Mouse (Mus musculus) heart, adult 9 months (tissue): ENCODE measurements around the gene Pkd1l1.

ENCODE experiments used
- DNase-seq, 2 experiments: peaks; one replicate each; pipeline ENCODE4 v3.0.0; 2022; ENCODE audit warnings: low spot score in 2 of 2

Gene Pkd1l1

DNA sequence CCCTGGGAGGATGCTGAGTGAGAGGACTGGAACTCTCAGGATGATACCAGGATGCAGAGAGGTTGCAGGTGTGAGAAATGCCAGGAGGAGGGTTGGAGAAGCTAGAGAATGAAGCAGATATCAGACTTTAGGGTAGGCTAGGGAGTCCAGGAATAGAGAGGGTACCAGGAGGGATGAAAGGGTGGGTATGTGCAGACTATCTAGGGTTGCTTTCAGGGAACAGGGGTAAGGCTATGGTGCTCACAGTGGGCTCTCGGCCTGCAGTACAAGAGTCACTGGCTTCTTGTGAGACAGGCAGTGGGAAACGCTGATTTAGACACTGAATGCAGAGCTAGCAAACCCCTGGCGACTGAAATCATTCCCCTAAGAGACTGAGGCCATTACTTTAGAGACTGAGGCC lies at the start of gene Pkd1l1:
Gene Pkd1l1, minus strand, starts transcription at position 101 of the 400 bp plus-strand sequence.
- no peak for DNase-seq

DNA sequence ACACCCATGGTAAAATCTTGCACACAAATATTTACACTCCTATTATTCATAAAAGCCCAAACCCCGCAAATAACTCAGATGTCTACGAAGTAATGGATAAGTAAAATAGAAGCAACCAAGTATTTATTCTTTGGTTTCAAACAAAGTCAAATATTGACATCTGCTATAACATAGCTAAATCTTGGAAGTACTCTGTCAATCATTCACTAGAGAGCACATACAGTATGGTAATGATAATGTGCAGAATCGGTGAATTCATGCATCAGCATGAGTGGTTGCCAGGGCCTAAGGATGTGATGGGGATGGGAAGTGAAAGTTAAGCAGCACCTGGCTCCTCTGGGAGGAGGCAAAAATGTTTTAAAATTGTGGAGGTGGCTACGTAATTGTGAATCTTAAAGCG lies 47.1 kb upstream of the Pkd1l1 start:
- no peak for DNase-seq

DNA sequence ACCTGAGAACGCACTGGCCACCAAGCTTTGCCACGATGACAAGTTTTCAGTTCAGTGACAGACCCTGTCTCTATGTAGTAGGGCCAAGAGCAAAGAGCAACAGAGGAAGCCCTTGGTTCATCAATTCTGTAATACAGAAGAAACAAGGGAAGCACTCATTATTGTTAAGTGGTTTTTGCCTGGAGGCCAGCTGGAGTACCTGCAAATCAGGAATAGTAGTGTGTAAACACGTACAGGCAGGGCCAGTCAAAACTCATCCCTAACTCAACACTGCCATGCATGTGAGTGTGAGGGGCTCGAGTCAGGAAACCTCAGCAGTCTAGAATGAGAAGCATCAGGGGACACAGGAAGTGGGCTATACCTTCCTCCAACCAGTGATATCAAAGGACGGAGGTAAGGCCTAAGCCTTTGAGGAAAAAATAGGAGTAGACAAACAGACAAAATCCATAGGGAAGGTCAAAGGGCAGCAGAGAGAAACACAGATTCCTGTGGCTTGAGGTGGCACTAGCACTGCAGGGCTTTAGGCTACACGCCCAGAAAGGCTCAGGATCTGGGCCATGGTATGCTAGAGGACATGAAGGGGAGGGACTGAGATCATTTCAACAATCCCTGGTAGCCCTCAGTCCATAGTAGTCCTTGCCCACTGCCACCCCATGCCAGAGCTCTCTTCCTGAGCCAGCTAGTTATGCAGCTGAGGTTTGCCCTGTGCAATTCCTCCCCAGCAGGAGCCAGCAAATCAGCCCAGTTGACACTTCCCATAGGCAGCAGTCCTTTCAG lies 45.6 kb upstream of the Pkd1l1 start:
- DNase-seq = peak; percentile 5

DNA sequence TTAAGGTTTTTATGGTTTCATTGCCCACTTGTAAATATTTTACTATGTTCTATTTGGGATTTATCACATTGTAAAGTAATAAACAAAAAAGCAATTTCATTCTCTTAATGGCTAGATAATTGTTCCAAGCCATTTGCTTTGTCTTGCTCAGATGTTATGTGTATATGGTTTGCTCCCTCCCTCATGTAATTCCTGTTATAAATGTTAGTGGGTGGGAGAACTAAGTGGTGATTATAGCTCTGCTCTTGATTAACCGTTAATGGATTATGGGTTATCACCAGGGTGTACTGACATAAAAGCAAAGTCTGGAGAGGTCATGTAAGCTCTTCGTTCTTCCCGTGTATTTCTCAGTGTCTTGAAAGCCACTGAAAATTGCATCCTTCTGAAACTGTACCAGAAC lies 41.7 kb upstream of the Pkd1l1 start:
- no peak for DNase-seq

DNA sequence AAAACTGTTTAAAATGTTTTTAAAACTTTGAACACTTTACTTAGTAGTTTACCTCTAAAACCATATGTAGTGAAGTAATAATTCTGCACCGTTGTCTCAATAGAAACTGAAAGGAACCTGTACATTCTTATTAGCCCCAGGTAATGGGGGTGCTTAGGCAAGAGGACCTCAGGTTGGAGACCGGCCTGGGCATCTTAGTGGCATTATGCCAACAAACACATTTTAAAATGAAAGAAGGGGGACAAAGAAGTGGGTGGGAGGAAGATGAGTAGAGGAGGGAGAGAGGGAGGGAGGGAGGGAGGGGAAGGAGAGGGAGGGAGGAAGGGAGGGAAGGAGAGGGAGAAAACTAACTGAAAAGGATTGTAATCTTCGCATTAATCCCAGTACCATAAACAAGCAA lies 38.3 kb upstream of the Pkd1l1 start:
- no peak for DNase-seq

DNA sequence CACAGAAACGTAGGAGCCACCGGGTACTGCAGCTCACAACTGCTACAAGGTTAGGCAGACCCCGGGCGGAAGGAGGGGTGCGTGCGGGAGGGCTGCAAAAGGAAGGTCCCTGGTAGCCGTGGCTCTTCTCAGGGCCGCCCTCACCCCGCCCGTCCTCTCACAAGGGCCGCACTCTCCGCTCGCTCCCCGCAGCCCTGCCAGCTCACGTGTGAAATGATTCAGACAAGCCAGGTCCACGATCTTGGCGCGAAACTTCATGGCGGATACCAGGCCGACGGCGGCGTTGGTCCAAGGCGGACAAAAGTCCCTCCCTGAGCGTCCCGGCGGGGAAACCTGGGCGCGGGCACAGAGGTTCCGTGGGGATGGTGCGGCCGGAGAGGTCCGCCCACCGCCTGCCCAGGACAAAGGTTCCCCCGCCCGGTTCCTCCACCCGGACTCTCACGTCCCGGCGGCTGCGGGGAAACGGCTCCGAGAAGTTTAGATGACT lies 37.8 kb upstream of the Pkd1l1 start, which contains the start of gene Hus1:
Gene Hus1, minus strand, starts transcription at position 339 of the 487 bp plus-strand sequence.
- DNase-seq = peak; percentile 82 to 87

DNA sequence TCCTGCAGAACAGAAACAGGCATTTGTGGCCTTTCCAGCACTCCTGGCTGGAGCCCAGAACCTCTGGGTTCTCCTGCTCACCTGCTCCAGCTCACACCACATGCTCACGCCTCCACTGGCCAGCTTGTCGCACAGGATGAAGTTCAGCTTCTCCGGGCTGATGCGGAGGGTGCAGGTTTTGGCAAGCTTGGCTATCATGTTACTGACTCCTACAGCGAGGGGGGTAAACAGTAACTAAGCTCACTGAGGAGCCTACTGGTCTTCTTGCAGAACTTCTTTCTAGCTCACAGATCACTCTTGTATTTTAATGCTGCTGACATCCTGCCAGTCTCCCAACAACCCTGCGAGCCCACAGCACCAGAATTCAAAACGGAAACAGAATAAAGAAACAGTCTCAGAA lies 37.4 kb upstream of the Pkd1l1 start:
- peak in 1 of 2 experiments; percentile 26 for DNase-seq

DNA sequence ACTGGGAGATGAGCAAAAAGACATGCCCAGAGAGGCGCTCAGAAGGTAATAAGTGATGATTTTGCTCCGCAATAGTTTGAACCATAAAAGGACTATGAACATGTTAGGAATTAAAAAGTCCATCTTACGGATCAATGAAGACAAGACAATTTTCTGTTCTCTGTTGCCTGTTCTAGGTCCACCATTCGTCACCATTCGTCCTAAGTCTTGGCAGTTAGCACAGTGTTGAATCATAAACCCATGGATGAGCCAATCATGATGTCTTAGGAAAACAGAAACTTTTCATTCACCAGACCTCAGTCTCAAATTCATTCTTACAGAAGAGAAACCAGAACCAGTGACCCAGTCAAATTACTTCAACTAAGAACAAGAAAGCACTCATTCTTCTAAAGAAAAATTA lies 35.7 kb upstream of the Pkd1l1 start:
- no peak for DNase-seq

DNA sequence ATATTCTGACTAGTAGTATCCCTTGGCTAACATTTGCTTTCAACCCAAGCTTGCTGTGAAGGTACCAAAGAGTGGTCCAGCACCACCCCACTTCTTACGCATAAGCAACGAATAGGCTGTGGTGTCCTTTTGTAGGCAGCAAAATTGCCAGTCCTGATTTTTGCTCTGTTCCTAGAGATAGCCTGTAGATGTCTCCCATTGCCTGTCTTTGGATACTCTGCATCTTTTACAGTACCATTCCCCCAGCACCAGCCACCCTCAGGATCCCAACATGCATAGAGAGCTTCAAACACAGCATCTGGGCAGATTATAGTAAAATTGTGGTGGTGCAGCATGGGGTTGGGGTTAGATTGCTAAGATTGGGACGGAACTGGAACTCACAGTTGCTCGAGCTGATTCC lies 15.0 kb upstream of the Pkd1l1 start:
- DNase-seq = no peak

DNA sequence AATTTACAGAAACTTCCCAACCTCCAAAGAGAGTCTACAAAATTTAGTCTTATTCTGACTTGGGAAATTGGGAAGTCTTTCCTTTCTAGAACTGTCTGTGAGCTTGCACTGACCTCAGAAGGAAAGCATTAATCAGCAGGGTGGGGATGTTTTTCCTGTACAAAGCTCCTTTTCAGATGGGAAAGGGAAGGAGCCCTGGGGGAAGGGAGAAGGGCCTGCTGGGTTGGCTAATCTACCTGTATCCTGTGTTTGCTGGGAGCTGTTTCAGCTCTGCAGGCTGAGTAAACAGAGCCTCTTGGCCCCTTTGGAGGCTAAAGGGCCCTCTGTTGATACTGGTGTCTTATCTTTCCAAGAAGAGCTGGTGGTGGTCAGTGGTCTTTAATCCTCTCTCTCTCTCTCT lies 13.0 kb upstream of the Pkd1l1 start:
- DNase-seq = peak; percentile 9

DNA sequence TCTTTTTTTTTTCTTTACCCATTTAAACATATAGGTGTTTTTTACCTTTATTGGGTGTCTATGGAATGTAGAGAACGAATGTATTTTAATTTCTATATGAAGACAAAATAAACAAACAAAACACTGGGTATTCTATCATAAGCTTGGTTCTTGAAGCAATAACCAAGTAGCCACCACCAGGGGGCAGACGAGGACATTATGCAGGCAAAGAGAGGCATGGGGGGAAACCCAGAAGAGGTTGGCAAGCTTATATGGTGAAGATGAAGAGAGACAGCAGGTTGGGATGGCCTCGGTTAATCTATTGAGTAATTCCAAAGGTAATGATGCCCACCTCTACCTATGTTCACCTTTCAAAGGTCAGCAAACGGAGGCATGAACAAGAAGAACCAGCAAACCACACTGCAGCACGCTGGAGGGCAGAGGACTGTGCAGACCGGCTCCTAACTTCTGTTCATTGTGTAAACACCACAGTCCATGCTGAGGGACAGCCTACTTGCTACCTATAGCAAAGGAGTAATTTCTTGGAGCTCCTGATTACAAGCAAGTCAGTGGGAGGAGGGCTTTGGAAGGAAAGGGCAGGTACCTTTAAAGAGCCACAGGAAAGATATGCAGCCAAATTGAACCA lies 10.3 kb upstream of the Pkd1l1 start:
- peak; percentile 4 to 45 for DNase-seq

DNA sequence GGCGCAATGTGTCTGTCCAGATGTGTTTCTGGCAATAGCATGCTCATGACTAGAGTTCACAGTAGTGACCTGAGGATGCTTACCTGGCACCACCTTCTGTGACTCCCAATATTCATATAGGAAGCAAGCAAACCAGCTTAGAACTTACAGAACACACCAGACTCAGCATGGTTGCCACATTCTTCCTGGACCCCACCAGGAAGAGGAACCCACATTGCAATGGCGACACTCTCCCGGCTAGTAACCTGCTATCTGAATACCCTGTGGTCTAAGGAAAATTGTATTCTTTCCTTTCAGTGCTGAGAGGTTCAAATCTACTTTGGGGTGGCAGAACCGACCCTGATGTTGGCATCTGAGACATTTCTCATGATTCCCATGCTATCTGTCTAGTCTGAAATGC lies 5.1 kb upstream of the Pkd1l1 start:
- no peak for DNase-seq

DNA sequence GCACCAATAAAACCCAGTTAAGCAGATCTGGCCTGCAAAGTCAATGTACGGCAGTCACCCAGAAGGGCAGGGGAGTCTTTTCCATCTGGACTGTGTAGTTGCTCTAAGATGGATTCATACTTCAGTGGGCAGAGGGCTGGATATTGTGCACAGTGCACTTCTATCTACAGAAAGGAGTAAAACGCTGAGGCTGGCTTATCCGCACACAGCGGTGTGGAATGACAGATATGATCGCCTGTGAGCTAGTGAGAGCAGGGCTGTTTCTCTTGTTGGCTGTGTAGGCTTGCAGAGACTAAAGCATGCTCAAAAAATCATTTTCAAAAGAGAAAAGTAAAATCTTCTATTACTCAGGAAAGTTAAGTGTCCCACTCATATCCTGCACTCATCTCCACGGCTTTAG lies 973 bp downstream of the Pkd1l1 start:
- DNase-seq = no peak

DNA sequence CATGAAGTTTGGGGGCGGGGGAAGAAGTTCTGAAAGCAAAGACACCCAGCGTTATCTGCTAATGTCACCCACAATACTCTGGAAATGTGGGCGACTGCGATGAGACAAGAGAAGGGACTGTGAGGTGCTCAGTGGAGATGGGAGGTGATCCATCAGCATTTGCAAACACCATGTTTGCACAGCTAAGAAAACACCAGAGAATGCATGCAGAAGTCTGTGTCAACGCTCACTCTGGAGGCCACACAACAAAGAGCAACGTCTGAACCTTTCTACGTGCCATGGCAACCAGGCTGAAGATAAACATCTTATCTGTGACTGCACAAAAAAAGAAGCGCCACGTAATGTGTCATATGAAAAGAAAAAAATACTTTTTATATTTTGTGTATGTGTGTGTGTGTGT lies 2.6 kb downstream of the Pkd1l1 start:
- no peak for DNase-seq

DNA sequence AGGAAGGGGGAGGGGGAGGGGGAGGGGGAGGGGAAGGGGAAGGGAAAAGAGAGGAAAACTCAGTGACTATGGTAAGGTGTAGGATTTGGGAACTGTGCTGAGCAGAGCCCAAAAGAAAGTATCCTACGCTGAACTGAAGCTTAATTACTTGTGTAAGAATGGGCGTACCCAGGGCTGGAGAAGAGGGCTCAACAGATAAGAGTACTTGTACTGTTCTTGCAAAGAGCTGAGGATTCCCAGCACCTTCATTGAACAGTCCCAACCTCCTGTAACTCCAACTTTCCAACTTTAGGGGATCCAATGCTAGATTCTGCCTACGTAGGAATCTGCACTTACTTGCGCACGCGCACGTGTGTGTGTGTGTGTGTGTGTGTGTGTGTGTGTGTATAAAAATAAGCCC lies 5.0 kb downstream of the Pkd1l1 start:
- no peak for DNase-seq

DNA sequence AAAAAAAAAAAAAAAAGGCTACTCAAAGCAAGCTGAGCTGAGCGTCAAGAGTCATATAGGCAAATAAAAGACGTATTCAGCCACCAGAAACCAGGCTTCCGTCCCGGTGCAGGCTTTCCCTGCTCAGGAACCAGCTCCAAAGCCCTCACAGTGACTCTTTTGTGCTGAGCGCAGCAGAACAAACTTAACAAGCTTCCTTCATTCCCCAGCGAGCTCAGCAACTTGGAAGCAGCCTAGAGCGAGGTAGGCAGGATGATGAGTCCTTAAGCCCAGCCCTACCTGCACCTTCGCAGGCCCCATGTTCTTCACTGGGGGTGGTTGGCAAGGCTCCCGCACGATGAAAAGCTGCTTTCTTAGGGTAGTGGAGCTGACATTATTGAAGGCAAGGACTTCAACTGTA lies 14.5 kb downstream of the Pkd1l1 start:
- no peak for DNase-seq

DNA sequence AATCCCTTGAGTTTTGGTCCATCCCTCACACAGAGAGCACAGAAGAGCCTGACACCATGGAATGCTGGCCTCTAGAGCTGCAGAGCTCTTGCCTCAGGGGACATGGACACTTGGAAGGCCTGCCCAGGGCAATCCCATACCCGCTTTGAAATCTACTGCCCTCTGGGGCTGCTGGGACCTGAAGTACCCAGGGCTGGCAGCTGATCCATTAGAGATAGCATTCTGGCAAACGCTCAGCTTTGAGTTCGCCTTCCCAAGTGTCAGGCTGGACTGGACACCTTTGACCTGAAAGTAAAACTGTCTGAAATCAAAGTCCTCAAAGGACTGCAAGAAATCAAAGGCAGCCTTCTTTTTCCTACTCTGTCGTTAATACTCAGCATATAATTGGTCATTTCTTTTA lies 15.0 kb downstream of the Pkd1l1 start:
- DNase-seq = no peak

DNA sequence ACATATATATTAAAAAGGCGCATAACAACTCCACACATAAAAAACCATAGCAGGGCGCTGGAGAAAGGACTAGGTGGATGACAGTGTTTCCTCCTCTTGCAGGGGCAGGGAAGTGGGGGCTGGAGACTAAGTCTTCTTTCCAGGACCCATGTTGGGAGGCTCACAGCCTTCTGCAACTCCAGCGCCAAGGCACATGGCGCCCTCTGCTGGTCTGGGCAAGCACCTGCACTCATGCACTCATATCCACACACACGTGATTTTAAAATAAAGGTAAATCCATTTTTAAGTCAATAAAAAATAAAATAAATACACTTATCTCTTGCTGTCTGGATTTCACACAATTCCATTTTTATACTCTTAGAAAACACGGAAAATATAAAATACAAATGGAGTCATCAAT lies 16.0 kb downstream of the Pkd1l1 start:
- DNase-seq = no peak

DNA sequence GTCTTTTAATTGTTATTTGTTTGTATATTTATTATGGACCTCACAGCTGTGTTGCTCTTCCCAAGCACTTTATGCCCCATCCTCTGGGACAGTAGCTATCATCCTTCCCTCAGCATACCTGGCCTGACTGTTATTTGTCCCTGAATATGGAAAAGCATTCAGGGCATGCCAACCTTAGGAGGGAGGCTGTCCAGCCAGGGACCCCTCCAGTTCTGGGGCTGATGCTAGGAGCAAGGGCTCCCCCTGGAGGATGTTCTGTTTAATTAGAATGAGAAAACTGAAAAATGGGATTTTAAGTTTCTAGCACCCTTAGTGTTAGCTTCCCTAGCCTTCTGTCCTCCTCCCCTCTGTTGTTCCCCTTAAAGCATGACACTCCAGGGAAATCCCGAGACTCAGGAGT lies 17.4 kb downstream of the Pkd1l1 start:
- DNase-seq = no peak

DNA sequence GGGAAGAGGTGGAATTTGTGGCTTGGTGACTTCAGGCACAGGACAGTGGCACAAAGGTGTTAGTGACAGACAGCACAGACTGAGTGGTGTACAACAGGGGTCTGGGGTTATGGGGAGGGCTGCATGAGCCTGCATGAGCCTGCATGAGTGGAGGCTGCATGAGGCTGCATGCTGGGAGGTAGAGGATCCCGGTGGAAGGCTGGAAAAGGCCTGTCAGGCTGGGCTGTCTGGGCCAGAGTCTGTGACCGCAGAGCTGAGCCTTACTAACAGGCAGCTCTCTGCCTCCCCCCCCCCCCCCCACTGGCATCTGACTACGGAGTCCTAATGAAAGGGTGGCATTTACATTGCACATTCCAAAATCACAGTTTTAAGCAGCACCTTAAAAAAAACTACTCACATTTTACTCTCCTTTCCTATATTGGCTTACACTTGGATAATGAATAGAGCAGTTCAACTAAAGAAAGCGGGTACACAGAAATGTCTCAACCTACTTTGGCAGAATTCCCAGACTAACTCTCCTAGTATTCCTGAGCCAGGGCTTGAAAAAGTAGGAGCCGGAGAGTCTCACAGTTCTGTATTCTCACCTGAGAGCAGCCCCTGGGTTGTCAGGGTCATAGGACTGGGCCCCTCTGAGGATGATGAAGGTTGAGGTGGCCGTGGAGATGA lies 23.2 kb downstream of the Pkd1l1 start:
- DNase-seq = no peak

DNA sequence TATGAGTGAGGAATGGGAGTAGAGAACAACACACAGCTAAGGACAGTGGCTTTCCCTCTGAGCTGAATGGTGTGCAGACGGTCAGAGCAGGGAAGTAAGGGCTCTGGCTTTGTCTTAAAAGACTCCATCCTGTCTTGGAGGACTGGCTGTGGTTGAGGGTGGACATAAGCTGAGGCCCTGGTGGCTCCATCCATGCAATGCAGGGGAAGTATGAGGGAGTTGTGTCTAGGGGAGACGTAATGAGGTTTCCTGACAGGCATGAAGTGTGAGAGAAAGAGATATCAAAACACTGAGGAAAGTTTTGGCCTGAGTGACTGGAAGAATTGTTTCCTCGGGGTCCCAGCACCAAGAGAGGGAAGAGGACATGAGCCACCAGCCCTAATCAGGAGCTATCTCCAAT lies 24.2 kb downstream of the Pkd1l1 start:
- no peak for DNase-seq

DNA sequence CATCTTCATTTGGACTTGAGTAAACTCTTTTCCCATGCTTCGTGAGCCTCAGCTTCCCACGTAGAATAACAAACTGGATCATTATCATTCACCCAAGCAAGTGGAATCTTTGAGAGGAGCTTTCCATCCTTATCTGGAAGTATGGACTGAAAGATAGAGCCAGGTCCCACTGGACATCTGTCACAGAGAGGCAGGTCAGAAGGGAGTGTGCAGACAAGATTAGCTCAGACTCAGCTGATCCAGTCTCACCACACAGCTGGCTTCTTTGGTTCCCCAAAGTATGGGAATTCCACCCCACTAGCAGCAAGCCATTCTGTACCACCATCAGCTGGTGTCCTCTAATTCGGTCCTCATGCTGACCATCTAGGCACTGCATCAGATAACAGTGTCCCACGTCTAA lies 29.0 kb downstream of the Pkd1l1 start:
- DNase-seq = no peak

DNA sequence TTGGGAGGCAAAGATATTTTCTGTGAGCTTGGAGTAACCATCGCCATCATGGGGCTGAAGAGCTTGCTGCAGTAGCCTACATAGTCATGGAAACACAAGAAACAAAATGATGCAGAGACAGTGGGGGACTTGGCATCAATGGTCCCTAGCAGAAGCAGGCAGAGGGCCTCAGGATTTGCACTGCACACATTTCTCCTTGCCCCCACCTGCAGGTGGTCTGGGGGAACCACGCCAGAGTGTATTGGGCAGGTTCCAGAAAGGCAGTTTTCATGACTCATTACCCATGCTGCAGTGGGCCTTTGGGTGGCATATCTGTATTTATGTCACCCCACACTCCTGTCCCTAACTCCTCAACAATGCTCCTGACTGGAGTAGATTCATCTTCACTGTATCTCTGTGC lies 30.6 kb downstream of the Pkd1l1 start:
- DNase-seq = no peak
